Mouse (Mus musculus) T-helper 2 cell (primary cell): Measurements from ENCODE around the gene Slc3a2.
"Not testable (repeated sequence)": the region's sequence is repeated elsewhere in the genome, so short reads cannot be mapped to it uniquely, and the experiment has no call there.

Experiments
- in situ Hi-C: fragments of 300-600 bp; cut with MboI, MseI; formaldehyde crosslinking; loops from one replicate; pipeline ENCODE4 v1.15.1; 2025; ENCODE audit warnings: high pct_unique_total_duplicates

The Slc3a2 gene

DNA sequence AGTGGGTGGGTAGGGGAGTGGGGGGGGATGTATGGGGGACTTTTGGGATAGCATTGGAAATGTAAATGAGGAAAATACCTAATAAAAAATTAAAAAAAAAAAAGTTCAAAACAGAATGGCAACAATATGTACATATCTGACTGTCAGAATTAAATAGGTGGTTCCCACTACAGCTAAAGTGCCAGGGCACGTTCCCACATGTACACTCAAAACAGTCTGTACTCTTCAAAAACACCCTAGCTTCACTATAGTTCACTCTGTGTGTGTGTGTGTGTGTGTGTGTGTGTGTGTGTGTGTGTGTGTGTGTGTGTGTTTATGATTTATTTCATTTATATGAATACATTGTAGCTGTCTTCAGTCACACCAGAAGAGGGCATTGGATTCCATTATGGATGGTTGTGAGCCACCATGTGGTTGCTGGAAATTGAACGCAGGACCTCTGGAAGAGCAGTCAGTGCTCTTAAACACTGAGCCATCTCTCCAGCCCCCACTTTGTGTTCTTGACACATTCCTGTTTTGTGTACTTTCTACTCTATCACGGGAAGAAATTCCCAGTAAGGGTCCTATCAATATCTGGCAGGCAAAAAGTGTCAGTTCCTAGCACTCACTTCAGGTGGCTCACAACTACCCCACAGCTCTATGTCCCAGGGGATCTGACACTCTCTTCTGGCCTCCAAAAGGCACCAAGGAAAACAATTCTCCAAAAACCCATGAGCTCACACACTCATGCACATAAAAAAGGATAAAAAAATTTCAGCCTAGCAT lies 5.3 kb upstream of the Slc3a2 start:
- in situ Hi-C loops, result not testable (repeated sequence)

DNA sequence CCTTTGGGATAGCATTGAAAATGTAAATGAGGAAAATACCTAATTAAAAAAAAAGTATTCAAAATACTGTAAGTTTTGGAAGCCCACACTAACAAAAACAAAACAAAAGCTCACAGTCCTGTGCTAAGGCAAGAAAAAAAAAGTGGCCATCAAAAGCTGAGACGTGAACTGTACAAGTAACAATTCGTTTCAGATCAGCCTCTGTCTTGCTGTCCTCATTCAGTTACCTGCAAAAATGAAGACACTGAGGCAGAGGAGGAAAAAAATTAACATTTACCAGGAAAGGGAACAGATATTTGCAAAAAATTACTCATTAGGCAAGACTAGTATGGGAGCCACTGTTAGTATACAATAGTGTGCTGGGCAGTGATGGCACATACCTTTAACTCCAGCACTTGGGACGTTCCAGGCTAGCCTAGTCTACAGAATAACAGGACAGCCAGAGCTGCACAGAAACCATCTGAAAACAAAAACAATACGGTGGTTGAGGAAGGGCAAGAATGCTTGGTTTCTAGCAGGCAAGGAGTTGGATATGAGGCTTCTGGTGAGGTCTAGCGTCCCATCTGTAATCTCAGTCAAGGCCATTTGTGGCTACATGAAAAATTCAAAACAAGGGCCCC lies 4.4 kb upstream of the Slc3a2 start:
- in situ Hi-C loops, result no loop called here

DNA sequence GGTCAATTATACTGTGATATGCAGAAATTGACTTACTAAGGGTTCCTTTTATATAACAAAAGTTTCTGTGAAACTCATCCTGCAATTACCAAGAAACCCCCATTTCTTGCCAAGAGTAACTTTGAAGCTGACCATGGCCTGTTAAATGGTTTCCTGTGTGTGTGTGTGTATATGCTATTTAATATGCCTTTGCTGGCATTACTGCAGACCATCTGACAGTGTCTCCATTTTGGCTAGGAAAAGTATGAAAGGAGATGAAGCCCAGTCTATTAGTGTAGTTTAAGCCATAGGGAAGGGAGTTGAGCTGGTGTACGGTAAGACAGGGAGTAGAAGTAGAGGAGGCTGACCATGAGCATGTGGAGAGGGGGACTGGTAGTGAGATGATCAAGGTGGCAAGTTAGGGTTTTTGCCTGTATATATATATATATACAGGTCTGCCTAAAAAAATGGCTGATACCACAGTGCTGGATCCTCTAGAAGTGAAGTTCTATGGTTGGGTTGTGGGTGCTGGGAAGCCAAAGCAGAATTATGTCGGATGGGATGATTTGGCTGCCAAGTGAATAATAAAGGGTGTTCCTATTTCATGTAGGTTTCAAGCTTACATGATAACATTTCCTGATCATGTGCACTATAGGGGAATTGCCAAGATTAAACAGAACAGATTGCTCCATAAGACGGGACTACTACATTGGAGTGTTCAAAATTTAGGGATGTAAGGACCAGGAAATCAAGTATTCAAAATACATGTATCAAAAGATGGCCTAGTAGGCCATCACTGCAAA lies 3.6 kb upstream of the Slc3a2 start:
- in situ Hi-C loops, result no loop called here

DNA sequence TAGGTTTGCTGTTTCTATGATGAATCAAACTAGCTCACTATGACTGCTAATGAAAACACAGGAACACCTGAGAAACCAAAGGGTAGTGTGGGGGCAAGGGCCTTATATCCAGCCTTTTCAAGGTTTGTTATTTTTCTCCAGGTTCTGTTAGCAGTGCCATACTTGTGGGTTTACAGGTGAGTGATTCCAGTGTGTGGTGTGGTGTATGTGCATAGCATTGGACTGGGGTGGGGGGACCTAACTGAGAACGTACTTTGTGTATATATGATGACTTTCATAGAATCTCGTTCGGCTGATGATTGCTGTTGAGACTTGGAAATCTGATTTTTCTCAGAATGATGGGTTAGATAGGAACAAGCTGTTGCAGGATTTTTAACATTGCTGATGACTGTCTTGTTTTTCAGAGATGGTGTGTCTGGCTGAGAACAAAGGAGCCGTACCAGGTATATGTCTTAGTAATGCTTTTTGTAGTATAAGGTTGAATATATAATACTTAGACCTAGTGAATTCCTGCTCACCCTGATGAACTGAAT lies 2.0 kb upstream of the Slc3a2 start:
- in situ Hi-C loops, result no loop called here

DNA sequence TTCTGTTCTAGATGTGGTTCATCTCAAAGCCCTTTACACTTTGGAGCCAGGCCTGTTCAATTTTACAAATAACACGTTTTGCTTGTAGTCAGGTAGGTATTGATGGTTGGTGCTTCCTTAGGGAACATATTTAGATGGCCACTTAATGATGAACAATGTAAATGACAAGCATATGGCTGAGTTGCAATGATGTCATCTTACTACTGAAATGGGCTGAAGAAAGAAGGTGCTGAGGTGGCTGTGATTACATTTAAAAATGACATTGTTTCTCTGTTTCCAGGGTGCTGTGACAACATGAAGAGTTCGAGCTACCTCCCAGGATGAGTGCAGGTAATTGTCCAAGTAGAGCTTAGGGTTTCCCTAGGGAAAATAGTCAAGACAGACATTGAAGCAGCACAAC lies 1.2 kb upstream of the Slc3a2 start:
- in situ Hi-C loops, result no loop called here

DNA sequence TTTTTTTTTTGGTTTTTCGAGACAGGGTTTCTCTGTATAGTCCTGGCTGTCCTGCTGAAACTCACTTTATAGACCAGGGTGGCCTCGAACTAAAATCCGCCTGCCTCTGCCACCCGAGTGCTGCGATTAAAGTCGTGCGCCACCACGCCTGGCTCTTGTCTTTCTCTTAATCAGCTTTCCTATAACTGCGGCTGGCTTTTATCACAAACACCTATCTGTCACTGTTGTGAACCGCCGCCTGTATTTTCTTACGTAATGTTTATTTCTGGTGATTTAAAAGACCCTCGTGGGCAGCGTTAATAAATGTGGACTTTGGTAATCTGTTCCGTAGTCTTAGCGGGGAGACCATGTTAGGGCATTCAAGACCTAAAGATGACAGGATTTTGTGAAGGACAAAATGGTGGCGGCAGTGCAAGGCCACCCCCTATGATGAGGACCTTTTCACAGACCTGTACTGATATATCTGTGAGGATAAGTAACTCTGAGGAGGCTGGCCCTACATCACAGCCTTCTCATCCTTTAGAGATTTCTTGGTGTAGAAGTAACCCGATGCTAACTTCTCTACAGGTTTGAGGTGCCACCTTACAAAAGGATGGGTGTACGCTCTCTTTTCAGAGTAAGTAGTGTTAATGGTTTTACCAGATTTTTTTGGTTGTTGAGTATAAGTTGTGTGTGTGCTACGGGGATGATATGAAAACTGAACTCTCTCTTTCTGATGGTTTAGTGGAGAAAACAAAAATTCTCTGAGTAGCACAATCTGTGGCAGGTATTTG lies 591 bp upstream of the Slc3a2 start:
- in situ Hi-C loops, result no loop called here

DNA sequence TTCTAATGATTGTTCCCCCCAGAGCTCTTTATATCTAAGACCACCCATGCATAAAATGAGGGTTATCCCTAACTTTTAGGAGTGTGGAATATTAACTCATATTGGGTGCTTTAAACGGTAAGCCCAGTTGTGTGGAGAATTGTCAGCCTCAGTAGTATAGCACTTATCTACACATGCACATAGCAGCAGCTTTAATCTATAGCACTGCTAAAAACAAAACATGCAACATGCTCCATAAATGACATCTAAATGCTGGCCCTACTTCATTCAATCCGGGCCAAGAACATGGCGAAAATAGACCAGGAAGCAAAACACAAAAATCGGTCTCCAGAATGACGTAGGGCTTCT lies 636 bp downstream of the Slc3a2 start:
- in situ Hi-C loops, result no loop called here

DNA sequence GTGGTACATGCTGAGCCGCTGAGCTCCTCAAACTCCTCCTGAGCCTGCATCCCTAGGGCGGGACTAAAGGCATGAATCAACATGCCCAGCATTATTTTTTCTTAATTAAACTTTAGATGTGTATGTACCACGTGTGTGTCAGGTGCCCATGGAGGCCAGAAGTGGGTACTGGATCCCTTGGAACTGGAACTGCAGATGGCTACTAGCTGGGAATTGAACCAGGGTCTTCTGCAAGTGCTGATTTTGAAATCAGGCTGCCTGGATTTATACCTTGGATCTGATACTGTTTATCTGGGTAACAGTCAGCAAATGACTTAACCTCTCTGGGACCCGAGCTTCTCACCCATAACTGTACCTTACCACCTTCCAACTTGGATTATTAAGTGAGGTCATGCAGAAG lies 1.1 kb downstream of the Slc3a2 start:
- in situ Hi-C loops, result no loop called here

DNA sequence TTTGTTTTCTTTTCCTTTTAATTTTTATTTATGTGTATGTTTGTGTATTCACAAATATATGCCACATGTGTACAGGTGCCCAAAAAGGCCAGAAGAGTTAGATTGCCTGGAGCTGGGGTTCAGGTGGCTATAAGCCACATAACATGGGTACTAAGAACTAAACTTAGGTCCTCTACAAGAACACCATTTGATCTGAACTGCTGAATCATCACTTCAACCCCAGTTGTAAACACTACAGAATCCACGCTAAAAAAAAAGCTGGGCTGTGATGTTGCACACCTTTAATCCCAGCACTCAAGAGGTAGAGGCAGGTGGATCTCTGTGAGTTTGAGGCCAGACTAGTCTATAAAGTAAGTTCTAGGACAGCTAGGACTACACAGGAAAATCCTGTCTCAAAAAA lies 1.8 kb downstream of the Slc3a2 start:
- in situ Hi-C loops, result no loop called here

DNA sequence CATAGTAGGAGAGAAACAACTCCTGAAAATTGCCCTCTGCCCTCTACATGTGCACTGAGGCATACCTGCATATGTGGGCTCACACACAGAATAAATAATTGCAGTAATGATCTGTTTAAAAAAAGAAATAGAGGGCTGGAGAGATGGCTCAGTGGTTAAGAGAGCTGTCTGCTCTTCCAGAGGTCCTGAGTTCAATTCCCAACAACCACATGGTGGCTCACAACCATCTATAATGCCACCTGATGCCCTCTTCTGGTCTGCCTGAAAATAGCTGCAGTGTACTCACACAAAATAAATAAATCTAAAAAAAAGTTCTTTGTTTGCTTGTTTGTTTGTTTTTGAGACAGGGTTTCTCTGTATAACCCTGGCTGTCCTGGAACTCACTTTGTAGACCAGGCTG lies 4.1 kb downstream of the Slc3a2 start:
- in situ Hi-C loops, result loop anchor here (10.0 kb wide), 1 partner anchor 1224 kb away; the partner anchor contains the start of gene Atl3

DNA sequence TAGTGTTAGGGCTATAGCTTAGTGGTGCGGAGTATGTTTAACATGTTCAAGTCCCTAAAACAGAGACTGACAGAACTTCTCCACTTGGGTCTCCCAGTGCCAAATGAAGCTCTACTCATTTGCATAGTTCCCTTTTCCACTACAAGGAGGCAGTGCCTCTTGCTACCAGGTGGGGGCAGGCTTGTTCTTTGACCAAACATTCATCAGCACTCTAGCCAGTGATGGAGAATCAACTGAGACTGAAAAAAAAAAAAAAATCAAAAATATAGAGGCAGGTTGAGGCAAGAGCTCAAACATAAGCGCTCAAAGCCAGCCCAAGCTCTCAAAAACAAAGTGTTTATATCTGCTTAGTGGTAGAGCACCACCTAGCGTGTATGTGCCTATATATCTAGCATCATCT lies 4.8 kb downstream of the Slc3a2 start:
- in situ Hi-C loops, result loop anchor here (10.0 kb wide), 1 partner anchor 1224 kb away; the partner anchor contains the start of gene Atl3

DNA sequence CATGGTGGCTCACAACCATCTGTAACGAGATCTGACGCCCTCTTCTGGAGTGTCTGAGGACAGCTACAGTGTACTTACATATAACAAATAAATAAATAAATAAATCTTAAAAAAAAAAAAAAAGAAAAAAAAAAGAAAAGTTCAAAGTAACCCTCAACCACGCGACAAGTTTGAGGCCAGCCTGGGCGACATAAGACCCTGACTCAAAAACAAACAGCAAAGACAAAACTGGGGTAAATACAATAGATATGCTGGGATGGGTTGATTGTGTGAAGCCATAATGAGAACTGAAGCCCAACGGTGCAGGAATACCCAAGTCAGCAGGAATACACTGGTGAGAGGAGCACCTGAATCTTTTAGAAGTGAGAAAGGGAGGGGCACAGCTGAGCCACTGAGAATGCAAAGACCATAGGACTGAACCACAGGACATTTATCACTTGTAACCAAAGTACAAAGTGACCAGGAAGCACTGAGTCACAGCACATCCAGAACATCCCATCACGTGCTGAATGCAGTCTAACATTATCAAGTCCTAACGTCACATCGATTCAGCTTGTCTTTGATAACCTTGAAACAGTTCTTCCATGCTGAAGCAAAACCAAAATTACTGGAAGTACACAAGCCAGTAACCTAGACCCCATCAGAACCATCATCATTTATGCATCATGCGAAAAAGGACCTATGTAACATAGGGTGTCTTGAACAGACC lies 6.2 kb downstream of the Slc3a2 start:
- in situ Hi-C loops, result loop anchor here (10.0 kb wide), 1 partner anchor 1222 kb away; the partner anchor contains the start of gene Atl3

DNA sequence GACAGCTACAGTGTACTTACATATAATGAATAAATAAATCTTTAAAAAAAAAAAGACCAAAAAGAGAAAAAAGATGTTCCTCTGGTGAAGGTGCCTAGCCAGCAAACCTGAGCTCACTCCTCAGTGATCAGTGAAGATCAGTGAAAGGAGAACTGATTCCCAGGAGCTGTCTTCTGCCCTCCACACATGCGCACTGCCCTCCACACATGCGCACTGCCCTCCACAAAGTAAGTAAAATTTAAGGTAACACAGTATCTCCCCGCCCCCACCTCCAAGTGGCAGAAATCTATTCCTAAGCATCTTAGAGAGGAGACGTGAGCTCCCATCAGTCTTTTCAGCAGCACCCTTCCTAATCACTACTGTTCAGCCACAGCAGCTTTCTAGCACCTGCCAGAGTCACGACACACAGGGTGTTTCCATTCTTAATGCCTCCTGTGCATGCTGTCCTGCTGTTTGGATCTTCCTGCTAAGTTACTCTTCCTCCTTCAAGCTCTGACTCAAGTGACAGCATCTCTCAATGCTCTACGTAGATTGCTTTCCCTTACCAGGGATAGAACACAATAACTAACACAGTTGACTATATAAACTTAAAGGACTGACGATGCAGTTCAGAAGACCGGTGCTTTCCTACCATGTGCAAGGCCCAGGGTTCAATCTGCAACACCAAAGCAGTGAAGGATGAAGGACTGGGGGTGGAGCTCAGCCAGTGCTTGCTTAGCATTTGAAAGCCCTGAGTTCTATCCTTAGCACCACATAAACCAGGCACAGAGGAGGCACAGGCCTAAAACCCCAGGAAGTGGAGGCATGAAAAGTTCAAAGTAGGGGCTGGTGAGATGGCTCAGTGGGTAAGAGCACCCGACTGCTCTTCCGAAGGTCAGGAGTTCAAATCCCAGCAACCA lies 7.1 kb downstream of the Slc3a2 start:
- in situ Hi-C loops, result loop anchor here (10.0 kb wide), 1 partner anchor 1221 kb away; the partner anchor contains the start of gene Atl3

DNA sequence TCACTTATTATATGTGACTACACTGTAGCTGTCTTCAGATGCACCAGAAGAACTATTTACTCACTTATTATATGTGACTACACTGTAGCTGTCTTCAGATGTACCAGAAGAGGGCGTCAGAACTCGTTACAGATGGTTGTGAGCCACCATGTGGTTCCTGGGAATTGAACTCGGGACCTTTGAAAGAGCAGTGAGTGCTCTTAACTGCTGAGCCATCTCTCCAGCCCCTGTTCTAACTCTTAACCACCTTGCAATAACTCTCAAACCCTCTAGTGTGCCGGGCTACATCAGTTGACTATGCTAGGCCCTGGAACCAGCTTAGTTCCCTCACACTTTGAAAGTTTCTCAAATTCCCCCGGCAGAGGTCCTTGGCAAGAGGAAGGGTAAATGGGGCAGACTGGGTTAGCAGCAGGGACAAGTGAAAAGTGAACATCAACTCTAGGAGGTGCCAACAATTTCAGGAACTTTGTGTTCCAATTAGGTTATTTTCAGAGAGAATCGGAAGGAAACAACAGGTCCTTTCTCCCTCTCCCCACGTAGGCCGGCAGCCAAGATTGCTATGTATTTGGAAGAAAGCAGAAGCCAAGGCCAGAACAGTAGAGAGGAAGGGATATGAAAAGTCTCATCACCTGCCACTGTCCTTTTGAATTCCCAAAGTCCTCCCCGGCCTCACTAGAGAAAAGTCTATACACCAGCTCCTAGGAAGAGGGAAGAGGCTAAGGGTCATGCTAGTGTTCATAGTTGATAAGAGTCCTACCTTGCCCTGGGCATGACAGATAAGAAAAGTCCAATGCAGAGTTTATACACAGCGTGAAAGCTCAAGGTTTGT lies 8.3 kb downstream of the Slc3a2 start:
- in situ Hi-C loops, result loop anchor here (10.0 kb wide), 1 partner anchor 1220 kb away; the partner anchor contains the start of gene Atl3

DNA sequence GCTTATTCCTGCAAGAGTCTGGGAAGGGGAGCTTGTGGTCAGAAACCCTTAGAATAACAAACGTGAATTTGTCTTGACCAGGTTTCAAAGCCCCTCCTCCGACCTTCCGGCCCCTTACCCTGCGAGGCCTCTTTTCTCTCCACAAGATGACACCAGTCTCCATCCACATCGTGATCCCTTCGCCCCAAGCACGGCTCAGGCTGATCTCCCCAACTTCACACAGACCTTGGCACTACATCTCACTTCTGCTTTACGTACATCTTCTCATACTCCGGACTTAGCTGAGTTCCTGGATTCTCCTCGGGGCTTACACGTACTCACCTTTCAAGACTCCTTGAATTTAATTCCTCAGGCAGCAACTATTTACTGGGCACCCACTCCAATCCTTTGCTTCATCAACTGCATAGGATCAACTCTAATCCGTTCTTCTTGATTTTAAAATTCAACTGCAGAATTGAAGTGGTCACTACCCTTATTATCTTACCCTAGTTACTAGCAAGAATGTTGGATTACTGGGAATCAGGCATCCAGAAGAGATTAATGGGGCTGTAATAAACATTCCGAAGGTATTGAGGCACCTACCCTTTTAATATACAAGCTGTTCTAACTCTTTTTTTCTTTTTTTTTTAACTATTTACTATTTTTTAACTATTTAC lies 9.0 kb downstream of the Slc3a2 start:
- in situ Hi-C loops, result loop anchor here (10.0 kb wide), 1 partner anchor 1219 kb away; the partner anchor contains the start of gene Atl3

DNA sequence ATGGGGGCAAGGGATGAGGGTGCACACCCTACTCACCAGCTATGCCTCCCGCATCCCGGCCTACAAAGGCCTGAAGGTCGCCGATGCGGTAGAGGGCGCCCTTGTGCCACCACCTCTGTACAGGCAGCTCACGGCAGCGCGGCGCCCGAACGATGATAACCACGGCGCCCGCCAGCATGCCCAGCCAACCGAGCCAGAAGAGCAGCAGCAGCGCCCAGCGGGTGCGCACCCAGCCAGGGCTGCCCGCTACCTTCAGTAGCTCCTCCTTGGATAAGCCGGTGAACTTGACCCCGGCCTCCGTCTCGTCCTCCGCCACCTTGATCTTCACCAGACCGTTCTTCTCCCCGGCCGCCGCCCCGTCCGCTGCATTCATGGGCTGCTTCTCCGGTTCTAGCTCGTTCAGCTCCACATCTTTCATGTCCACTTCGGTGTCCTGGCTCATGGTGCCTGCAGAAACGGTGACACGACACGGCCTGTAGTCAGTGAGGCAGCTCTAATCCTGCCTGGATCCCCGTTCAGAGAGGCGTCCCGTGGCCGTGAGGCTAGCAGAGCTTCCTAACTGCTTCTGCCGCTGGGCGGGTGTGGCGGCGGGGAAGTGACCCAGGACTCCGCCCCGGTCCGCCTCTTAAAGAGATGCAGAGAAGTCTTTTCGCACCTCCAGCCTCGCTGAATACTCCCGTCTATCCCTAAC lies 9.7 kb downstream of the Slc3a2 start:
- in situ Hi-C loops, result loop anchor here (10.0 kb wide), 1 partner anchor 1219 kb away; the partner anchor contains the start of gene Atl3

DNA sequence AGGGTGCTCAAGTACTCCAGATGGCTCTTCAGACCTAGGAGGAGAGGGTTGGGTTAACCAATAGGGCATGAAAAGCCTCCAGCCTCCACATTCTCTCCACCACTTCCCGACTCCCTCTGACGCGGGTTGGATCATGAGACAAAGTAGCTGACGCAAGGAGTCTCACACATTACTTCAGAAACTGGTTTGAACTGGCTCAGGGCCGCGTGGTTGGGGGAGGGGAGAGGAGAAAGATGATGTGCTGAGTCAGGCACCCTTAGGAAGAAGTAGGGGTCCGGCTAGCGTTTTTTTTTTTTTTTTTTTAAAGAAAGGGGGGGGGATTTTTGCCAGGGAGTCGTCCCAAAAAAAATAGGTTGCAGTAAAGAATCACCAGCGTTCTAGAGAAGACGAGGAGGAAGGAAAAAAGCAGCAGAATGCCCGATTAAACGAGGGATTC lies 10.3 kb downstream of the Slc3a2 start:
- in situ Hi-C loops, result loop anchor here (10.0 kb wide), 1 partner anchor 1218 kb away; the partner anchor contains the start of gene Atl3
